Mouse (Mus musculus) left cerebral cortex, adult 18-20 months (tissue): Measurements from ENCODE around the gene Ap1g2. TPM values are rescaled to one million over a fixed set of nuclear protein-coding genes. Genes with fewer than 3 reads are reported as not detected.
A peak's percentile ranks its signal among the peaks of the same experiment; 100 is the strongest.

ENCODE experiments used
- DNase-seq, 2 experiments: peaks; one replicate each; pipeline ENCODE4 v3.0.0; 2021 to 2022; ENCODE audit warnings: low spot score in 2 of 2, mixed read lengths in 1 of 2
- total RNA-seq, 2 experiments: library from RNA; stranded (reverse); gene quantifications; 2 replicates each; pipeline ENCODE4 v1.2.3; 2021

Ap1g2 gene
- total RNA-seq, 2 experiments from 2014 or later, result 9.5 to 10.2 TPM

DNA sequence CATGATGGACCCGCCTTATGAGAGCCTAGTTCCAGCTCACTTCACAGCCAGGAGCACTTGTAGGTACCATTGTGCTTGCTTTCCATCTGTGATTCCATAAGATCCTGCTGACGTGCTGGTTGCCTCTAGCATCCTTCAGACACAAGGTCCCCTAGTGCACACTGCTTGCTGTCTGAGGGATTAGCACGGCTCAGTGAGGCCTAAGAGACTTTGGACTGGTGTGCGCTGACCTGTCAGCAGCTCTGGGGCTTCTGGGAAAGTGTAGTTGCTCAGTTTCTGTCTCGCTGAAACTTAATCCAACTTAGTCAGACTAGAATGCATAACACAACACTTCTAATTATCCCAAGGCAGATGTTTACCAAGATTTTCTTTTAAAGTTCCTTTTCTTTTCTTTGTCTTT lies 46.5 kb downstream of the Ap1g2 start:
- DNase-seq, result no peak

DNA sequence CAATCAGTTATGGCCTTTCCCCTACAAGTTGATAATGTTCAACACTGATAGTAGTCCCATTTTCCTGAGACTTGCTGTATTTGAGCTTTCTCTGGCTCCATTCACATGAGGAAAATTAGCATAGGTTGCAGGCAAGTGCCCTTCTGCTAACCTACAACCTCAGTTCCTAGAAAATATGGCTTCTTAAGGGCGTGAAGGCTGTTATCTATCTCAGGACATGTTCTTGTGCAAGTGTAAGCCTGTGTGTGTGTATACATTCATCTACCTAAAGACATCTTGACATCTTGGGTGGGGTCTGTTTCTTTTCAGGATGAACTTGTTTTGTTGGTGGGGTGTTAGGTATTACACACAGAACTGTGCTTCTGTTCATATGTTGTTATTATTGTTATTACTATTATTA lies 47.4 kb downstream of the Ap1g2 start:
- no peak for DNase-seq

DNA sequence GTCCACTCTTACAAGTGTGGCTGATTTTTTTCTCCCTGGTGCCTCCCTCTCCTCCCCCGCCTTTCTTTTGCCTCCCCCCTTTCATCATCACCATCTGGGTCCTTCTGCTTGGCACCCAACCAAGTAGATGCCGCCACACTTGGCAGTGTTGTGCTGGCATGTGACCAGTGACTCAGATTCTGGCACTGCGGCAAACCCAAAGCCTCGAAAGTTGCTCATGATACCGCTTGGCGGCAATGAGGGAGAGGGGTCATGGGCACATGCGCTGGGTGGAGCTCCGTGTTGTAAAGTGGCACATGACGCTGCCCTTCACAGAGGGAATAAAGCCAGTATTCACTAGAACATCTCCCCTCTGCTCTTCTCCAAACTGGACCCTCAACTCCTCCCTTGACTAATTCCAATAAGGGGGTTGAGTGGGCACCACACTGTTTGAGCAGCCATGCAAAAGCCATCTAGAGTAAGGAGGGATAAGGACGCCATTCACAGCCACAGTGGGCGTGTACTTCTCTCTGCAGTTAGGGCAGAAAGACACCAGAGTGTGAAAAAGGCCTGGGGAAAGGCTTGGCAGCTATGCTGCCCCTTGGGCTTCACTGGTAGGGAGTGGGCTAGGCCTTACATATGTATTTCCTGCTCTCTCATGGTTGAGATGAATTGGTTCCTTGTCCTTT lies 51.1 kb downstream of the Ap1g2 start:
- peak; percentile 84 to 87 for DNase-seq

DNA sequence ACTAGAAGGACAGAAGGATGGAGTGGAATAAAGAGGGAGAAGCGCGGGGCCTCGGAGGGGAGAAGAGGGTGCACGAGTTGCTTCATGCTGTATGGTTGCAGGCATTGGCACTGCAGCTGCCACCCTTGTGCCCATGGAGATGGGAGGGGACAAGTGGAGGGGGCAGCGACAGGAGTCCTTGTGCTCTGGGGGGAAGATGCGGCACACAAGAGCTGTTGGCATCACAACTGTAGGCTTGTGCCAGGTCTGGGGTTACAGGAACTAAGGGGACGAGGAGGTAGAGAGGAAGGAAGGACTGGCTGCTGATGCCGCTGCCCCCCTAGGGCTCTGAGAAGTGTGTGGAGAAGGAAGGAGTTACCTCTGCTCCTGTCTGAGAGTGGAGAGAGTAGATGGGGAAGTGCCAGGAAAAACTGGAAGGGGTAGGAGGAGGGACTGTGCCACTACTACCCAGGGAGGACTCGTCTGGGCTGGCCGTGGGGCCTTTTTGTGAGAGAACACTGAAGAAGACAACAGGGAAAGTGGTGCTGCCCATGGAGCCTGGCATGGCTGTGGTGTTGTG lies 52.1 kb downstream of the Ap1g2 start:
- DNase-seq, result peak in 1 of 2 experiments; percentile 45

DNA sequence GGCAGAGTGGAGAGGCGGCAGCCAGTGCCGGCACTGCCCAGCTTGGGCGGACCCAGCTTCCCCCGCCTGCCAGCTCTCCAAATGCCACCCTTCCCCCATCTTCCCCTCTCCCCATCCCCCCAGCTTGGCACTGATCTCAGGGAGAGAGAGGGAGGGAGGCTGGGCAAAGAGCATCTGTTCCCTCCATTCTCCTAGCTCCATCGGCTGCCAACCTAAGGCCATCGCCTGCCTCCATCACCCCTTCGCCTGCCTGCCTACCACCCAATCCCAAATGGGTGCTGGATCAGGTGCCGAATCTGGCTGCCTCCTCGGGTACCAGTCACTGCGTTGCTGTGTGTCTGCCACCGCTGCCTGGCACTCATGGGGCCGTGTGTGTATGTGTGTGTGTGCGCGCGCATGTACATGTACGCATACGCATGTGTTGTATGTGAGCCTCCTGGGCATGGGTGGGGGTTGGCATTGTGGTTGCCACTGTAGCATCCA lies 52.6 kb downstream of the Ap1g2 start:
- peak; percentile 75 to 87 for DNase-seq

DNA sequence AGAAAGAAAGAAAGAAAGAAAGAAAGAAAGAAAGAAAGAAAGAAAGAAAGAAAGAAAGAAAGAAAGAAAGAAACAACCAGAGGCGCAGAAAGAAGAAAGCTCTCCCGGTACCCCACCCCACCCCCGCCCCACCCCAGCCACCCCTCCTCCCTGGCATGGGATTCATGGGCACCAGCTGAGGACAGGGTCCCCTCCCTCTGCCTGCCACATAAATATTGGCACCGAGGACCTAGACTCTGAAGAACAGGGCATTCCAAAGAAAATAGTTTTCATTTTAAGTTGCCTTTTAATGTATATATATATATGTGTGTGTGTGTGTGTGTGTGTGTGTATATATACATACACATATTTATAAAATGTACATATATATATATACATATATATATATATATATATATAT lies 53.3 kb downstream of the Ap1g2 start:
- DNase-seq, result no peak

DNA sequence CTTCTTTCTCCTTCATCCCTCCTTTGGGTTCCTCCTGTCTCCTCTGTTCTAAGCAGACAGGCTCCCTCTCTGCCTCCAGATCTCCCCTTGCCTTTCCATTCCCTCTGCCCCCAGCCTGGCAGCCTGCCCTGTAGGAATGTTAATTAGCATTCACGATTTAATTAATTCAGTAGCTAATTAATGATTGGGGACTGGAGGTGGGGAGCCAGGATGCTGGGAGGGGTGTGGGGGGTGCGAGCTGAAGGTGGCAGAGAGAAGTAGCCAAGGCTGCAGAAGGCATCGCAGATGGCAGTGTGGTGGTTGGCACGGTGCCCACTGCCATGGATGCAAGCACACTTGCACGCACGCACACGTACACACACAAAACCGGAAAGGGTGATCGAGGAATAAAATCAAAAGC lies 53.9 kb downstream of the Ap1g2 start:
- peak; percentile 72 to 81 for DNase-seq

Other genes starting within 250 kb of the Ap1g2 start
- gene Homez, start 235.6 kb downstream of the Ap1g2 start, total RNA-seq, result 10 to 100 TPM; 20.6 to 21.9 TPM
- 10 to 100 TPM; 18.5 to 19.8 TPM for gene Ppp1r3e, start 229.0 kb downstream of the Ap1g2 start, total RNA-seq
- gene Bcl2l2, start 223.2 kb downstream of the Ap1g2 start, total RNA-seq, result 100 to 1,000 TPM; 140 to 142 TPM
- gene Gm20521, start 223.2 kb downstream of the Ap1g2 start, total RNA-seq, result not detected
- 100 to 1,000 TPM; 229 to 230 TPM for gene Pabpn1, start 214.1 kb downstream of the Ap1g2 start, total RNA-seq
- gene Slc22a17, start 193.5 kb downstream of the Ap1g2 start, total RNA-seq, result 100 to 1,000 TPM; 571 to 605 TPM
- 1 to 10 TPM; 8.4 to 8.6 TPM for gene Efs, start 180.5 kb downstream of the Ap1g2 start, total RNA-seq
- gene Il25, start 173.9 kb downstream of the Ap1g2 start, total RNA-seq, result under 1 TPM in 1 of 2 experiments, not detected in 1; 0.33 TPM
- 10 to 100 TPM; 45.2 to 52.0 TPM for gene Cmtm5, start 170.3 kb downstream of the Ap1g2 start, total RNA-seq
- gene Myh6, start 139.7 kb downstream of the Ap1g2 start, total RNA-seq, result 1 to 10 TPM; 3.8 to 5.0 TPM
- gene Gm17428, start 129.7 kb downstream of the Ap1g2 start, total RNA-seq, result not detected
- gene Myh7, start 112.0 kb downstream of the Ap1g2 start, total RNA-seq, result 10 to 100 TPM; 16.0 to 18.2 TPM
- 10 to 100 TPM; 30.6 to 32.0 TPM for gene Ngdn, start 91.1 kb downstream of the Ap1g2 start, total RNA-seq
- gene Zfhx2, start 14.3 kb downstream of the Ap1g2 start, total RNA-seq, result 10 to 100 TPM; 41.8 to 44.5 TPM
- gene Thtpa, start 11.8 kb downstream of the Ap1g2 start, total RNA-seq, result 10 to 100 TPM; 22.9 to 23.1 TPM
- gene Jph4, start 10.3 kb upstream of the Ap1g2 start, total RNA-seq, result 100 to 1,000 TPM; 279 to 305 TPM
- not detected for gene Dhrs2, start 115.4 kb upstream of the Ap1g2 start, total RNA-seq